Mouse (Mus musculus): Measurements from ENCODE around the gene Synm.

Synm gene

GRCm38 (mm10) chr7:67759629-67759995 is at the start of gene Synm:
Synm (minus strand) TSS chr7:67759742.
- peak; percentile 88 for DNase-seq (ENCODE audit: low spot score)

- DNase-seq (ENCODE audit: low spot score): no peak
Measured at GRCm38 (mm10) chr7:67803857-67804215, 44.3 kb upstream of the Synm start.

GRCm38 (mm10) chr7:67803015-67803856 is 43.7 kb upstream of the Synm start:
- DNase-seq (ENCODE audit: low spot score): peak; percentile 82

GRCm38 (mm10) chr7:67801022-67801421 is 41.5 kb upstream of the Synm start:
- DNase-seq (ENCODE audit: low spot score): no peak

- no peak for DNase-seq (ENCODE audit: low spot score)
Measured at GRCm38 (mm10) chr7:67800547-67800946, 41.0 kb upstream of the Synm start.

GRCm38 (mm10) chr7:67798476-67798875 is 38.9 kb upstream of the Synm start:
- DNase-seq (ENCODE audit: low spot score): no peak

GRCm38 (mm10) chr7:67797065-67797464 is 37.5 kb upstream of the Synm start:
- no peak for DNase-seq (ENCODE audit: low spot score)

- no peak for DNase-seq (ENCODE audit: low spot score)
Measured at GRCm38 (mm10) chr7:67793449-67793848, 33.9 kb upstream of the Synm start.

- DNase-seq (ENCODE audit: low spot score): no peak
Measured at GRCm38 (mm10) chr7:67791256-67791655, 31.7 kb upstream of the Synm start.

GRCm38 (mm10) chr7:67788713-67789112 is 29.2 kb upstream of the Synm start:
- DNase-seq (ENCODE audit: low spot score): peak; percentile 51

- DNase-seq (ENCODE audit: low spot score): no peak
Measured at GRCm38 (mm10) chr7:67787861-67788260, 28.3 kb upstream of the Synm start.

- DNase-seq (ENCODE audit: low spot score): no peak
Measured at GRCm38 (mm10) chr7:67776636-67777305, 17.2 kb upstream of the Synm start.

- no peak for DNase-seq (ENCODE audit: low spot score)
Measured at GRCm38 (mm10) chr7:67775623-67776022, 16.1 kb upstream of the Synm start.

- DNase-seq (ENCODE audit: low spot score): no peak
Measured at GRCm38 (mm10) chr7:67772231-67772630, 12.7 kb upstream of the Synm start.

GRCm38 (mm10) chr7:67769487-67769886 is 9.9 kb upstream of the Synm start:
- no peak for DNase-seq (ENCODE audit: low spot score)

- peak; percentile 54 for DNase-seq (ENCODE audit: low spot score)
Measured at GRCm38 (mm10) chr7:67768125-67768524, 8.6 kb upstream of the Synm start.

- no peak for DNase-seq (ENCODE audit: low spot score)
Measured at GRCm38 (mm10) chr7:67763625-67764024, 4.1 kb upstream of the Synm start.

GRCm38 (mm10) chr7:67758858-67759628 is 499 bp downstream of the Synm start:
- DNase-seq (ENCODE audit: low spot score): peak; percentile 43

- DNase-seq (ENCODE audit: low spot score): no peak
Measured at GRCm38 (mm10) chr7:67758506-67758857, 1.1 kb downstream of the Synm start.

- DNase-seq (ENCODE audit: low spot score): no peak
Measured at GRCm38 (mm10) chr7:67756636-67757035, 2.9 kb downstream of the Synm start.

GRCm38 (mm10) chr7:67755366-67755765 is 4.2 kb downstream of the Synm start:
- no peak for DNase-seq (ENCODE audit: low spot score)

GRCm38 (mm10) chr7:67754606-67755005 is 4.9 kb downstream of the Synm start:
- peak; percentile 56 for DNase-seq (ENCODE audit: low spot score)
